Mouse (Mus musculus): ENCODE measurements around the gene Hdac9.

DNA sequence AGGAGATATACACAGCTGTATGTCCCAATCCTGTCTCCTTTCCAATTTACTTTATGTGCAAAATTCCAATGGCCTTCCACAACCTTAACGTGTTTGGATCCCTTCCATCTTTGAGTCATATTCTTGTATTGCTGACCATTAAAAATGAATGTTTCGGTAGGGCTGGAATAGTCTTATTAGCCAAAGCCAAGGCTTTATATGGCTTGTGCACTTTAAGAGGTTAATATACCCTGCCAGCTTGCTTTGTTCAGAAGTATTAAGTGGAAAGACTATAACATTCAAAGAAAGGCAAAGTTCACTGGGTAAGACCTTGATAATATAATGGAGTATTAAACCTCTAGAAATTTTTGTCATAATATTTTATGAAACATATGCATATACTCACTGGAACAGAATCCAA is 491.4 kb downstream of the Hdac9 start:
- no peak for TF ChIP-seq CTCF (IDR thresholded peaks at IDR 0.05; ENCODE audit: low read depth, low read length)
- no peak for TF ChIP-seq GATA1 (IDR thresholded peaks at IDR 0.05; ENCODE audit: borderline replicate concordance, low read length)
- TF ChIP-seq POLR2AphosphoS5 (IDR thresholded peaks at IDR 0.05; ENCODE audit: insufficient replicate concordance, low read depth, low read length), result no peak
